Mouse (Mus musculus): ENCODE data around the gene Rnf114. TPM values are rescaled to one million over a fixed set of nuclear protein-coding genes. Genes with fewer than 3 reads are reported as not detected.

Gene Rnf114
- polyA plus RNA-seq, 2 experiments = 23.9 to 25.8 TPM

DNA sequence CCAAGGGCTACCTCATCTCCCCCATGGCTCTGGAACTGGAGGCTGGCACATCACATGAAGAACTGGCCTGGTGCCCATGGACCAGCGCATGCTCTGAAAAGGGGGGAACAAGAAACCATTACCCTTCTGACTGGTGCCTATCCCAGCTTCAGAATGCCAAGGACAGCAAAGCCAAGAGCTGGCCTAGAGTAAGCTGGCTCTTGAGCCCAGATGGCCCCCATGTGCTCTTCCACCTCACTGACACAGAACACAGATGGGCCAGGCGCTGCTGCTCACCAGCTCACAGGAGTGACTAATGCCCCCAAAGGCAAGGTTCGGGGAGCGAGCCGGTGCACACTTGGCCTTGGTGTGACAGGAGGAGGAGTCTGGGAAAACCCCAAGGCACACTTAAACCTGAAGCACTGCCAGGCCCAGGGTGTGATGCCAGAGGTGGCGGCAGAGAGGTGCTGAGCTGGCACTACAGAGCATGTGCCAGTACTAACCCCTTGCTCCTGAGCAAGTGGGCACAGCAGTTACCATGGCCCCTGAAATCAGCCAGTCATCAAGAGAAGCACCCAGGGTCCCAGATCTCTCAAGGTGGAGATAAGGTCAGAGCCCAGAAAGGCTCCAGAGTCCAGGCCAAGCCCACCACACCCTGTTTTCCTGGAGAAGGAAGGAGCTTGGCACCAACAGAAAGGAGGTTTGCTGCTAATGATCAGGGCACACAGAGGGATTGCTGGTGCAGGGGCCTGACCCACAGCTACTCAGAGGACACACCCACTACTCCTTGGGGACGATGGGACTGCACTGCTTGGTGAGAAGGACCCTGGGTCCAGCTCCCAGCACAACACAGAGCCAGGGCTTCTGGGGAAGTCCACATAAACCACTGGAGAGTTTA, 6.7 kb upstream of the Rnf114 start:
- ATAC-seq (ENCODE audit: insufficient read depth) (no peak), DNase-seq (ENCODE audit: low read depth in 3 of 3, low spot score in 3 of 3) (no peak)
- H3K9ac ChIP-seq (replicated peaks) = no peak overlapping the region
- no peak overlapping the region for H3K4me2 ChIP-seq (ENCODE audit: low read depth)
- H3K27ac ChIP-seq = no peak overlapping the region
- H3K36me3 ChIP-seq (replicated peaks; ENCODE audit: control insufficient read depth, insufficient read depth, low read depth) = peaks cover 21% of the 10 kb centered on the region
- no peaks in the 10 kb centered on the region for H3K27me3 ChIP-seq (ENCODE audit: control insufficient read depth, insufficient read depth, low read length)
- 76% methylated on average over 7 of the region's 7 CpGs for WGBS (ENCODE audit: insufficient replicate concordance)
- TF ChIP-seq CTCF (IDR thresholded peaks at IDR 0.05; ENCODE audit: low read depth) (no peak), EP300 (IDR thresholded peaks at IDR 0.05; ENCODE audit: low read depth) (no peak)
- no peaks in the 10 kb centered on the region for H3K9me3 ChIP-seq (ENCODE audit: control insufficient read depth, low read length)
- no peaks in the 10 kb centered on the region for H3K4me1 ChIP-seq (replicated peaks; ENCODE audit: control insufficient read depth in 2 of 2, insufficient read depth in 2 of 2, low read length in 1 of 2)
- no peak overlapping the region for H3K4me3 ChIP-seq (ENCODE audit: insufficient read depth in 1 of 2, low read depth in 2 of 2, low read length in 2 of 2)

DNA sequence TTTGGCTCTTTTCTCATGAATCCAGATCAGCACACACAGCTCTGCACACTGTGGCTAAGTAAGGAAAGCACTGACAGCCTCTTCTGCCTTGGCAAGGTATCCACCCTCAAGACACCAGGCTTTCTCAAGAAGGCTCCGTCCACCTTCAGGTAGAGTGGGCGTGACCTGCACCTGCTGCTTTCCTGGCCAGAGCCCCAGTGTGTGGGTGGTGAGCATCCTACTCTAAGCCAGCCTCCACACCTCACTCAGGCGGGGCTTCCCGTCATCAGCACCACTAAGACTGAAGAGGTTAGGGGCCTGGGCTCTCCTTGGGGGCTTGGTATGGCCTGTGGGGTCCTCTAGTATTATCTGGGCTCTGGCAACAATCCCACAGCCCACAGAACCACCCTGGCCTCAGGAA, 5.9 kb upstream of the Rnf114 start:
- Histone ChIP-seq H3K9me3 (ENCODE audit: control insufficient read depth, low read length) (no peaks in the 10 kb centered on the region), H3K27me3 (ENCODE audit: control insufficient read depth, insufficient read depth, low read length) (no peaks in the 10 kb centered on the region), H3K36me3 (replicated peaks; ENCODE audit: control insufficient read depth, insufficient read depth, low read depth) (peaks cover 21% of the 10 kb centered on the region), H3K4me3 (ENCODE audit: insufficient read depth in 1 of 2, low read depth in 2 of 2, low read length in 2 of 2) (no peak overlapping the region), H3K4me1 (replicated peaks; ENCODE audit: control insufficient read depth in 2 of 2, insufficient read depth in 2 of 2, low read length in 1 of 2) (peaks cover 6 to 7% of the 10 kb centered on the region in 2 experiments), H3K9ac (replicated peaks) (no peak overlapping the region), H3K4me2 (ENCODE audit: low read depth) (no peak overlapping the region), H3K27ac (no peak overlapping the region)
- ATAC-seq (ENCODE audit: insufficient read depth) (no peak), DNase-seq (ENCODE audit: low read depth in 3 of 3, low spot score in 3 of 3) (no peak)
- TF ChIP-seq EP300 (IDR thresholded peaks at IDR 0.05; ENCODE audit: low read depth) (no peak), CTCF (IDR thresholded peaks at IDR 0.05; ENCODE audit: low read depth) (no peak)
- 80% methylated on average over 4 of the region's 4 CpGs for WGBS (ENCODE audit: insufficient replicate concordance)

DNA sequence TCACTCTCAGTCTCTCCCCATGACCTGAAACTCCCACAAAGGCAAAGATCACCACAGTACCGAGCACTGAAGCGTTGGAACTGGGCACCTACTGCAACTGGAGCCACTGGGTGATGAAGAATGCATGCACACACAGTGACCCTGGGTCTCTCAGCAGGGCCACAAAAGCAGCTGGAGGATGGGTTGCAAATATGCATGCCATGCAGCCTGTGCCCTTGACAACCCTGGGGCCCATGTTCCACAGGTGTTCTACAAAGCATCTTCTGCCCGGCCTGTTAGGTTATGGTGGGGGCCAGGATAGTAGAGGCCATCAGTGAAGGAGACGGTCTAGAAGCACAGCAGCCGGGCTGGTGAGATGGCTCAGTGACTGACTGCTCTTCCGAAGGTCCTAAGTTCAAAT, 4.9 kb upstream of the Rnf114 start:
- no peak overlapping the region for H3K27ac ChIP-seq
- H3K9ac ChIP-seq (replicated peaks) = no peak overlapping the region
- peaks cover 18% of the 10 kb centered on the region for H3K36me3 ChIP-seq (replicated peaks; ENCODE audit: control insufficient read depth, insufficient read depth, low read depth)
- peaks cover 9 to 10% of the 10 kb centered on the region in 2 experiments for H3K4me1 ChIP-seq (replicated peaks; ENCODE audit: control insufficient read depth in 2 of 2, insufficient read depth in 2 of 2, low read length in 1 of 2)
- H3K27me3 ChIP-seq (ENCODE audit: control insufficient read depth, insufficient read depth, low read length) = no peaks in the 10 kb centered on the region
- no peak for ATAC-seq (ENCODE audit: insufficient read depth)
- H3K9me3 ChIP-seq (ENCODE audit: control insufficient read depth, low read length) = no peaks in the 10 kb centered on the region
- WGBS (ENCODE audit: insufficient replicate concordance) = 86% methylated on average over 6 of the region's 6 CpGs
- TF ChIP-seq CTCF (IDR thresholded peaks at IDR 0.05; ENCODE audit: low read depth) (no peak), EP300 (IDR thresholded peaks at IDR 0.05; ENCODE audit: low read depth) (no peak)
- no peak overlapping the region for H3K4me2 ChIP-seq (ENCODE audit: low read depth)
- no peak overlapping the region for H3K4me3 ChIP-seq (ENCODE audit: insufficient read depth in 1 of 2, low read depth in 2 of 2, low read length in 2 of 2)
- DNase-seq (ENCODE audit: low read depth in 3 of 3, low spot score in 3 of 3) = no peak

DNA sequence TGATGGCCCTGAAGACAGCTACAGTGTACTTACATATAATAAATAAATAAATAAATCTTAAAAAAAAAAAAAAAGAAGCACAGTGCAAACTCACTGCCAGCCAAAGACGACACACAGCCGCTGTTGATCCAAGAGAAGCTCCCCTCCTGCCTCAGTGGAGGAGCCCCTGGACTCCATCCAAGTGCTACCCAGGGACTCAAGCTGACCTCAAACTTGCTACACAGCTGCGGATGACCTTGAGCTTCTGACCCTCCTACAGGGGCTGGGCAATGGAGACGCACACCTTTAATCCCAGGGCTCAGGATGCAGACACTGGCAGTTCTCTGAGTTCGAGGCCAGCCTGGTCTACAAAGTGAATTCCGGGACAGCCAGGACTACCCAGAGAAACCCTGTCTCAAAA, 4.5 kb upstream of the Rnf114 start:
- Histone ChIP-seq H3K27me3 (ENCODE audit: control insufficient read depth, insufficient read depth, low read length) (no peaks in the 10 kb centered on the region), H3K9me3 (ENCODE audit: control insufficient read depth, low read length) (no peaks in the 10 kb centered on the region), H3K36me3 (replicated peaks; ENCODE audit: control insufficient read depth, insufficient read depth, low read depth) (peaks cover 13% of the 10 kb centered on the region), H3K9ac (replicated peaks) (no peak overlapping the region), H3K4me3 (ENCODE audit: insufficient read depth in 1 of 2, low read depth in 2 of 2, low read length in 2 of 2) (no peak overlapping the region), H3K4me1 (replicated peaks; ENCODE audit: control insufficient read depth in 2 of 2, insufficient read depth in 2 of 2, low read length in 1 of 2) (peaks cover 9 to 10% of the 10 kb centered on the region in 2 experiments), H3K27ac (no peak overlapping the region), H3K4me2 (ENCODE audit: low read depth) (no peak overlapping the region)
- TF ChIP-seq EP300 (IDR thresholded peaks at IDR 0.05; ENCODE audit: low read depth) (no peak), CTCF (IDR thresholded peaks at IDR 0.05; ENCODE audit: low read depth) (no peak)
- ATAC-seq (ENCODE audit: insufficient read depth) (no peak), DNase-seq (ENCODE audit: low read depth in 3 of 3, low spot score in 3 of 3) (no peak)
- 85% methylated on average over 6 of the region's 6 CpGs for WGBS (ENCODE audit: insufficient replicate concordance)

DNA sequence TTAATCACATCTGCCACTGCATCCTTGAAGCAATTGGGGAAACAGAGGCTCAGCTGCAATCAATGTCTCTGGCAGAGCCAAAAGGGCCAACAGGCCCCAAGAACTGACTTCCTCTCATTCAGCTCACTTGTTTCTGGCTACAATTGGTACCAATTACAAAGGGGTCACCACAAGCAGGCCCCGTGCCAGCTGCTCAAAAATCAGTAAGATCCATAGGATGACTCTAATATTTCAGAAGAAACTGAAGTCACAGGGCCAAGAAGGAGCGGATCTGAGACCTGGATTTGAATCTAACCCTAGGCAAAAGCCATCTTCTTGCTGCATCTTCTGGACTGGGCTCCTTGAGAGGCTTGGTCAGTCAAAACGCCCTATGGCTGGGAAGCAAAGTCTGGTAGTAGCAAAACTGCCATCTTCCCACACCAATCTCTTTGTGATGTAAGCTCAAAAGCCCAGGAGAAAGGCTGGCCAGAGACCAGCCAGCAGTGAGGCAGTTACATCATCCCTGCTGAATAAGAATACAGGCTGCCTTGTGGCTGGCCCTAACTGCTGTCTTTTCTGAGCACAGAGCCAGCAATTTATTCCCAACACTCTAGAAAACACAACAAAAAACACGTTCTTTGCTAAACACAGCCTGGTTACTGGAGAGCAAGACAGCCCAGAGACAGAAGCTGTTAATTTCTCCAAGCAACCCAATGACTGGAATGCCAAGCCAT, 1.5 kb upstream of the Rnf114 start:
- ATAC-seq (ENCODE audit: insufficient read depth) (no peak), DNase-seq (ENCODE audit: low read depth in 3 of 3, low spot score in 3 of 3) (no peak)
- H3K4me3 ChIP-seq (ENCODE audit: insufficient read depth in 1 of 2, low read depth in 2 of 2, low read length in 2 of 2) = peak overlapping the region in 1 of 2 experiments; percentile 83; a peak in 2 of 4 replicates
- H3K9me3 ChIP-seq (ENCODE audit: control insufficient read depth, low read length) = no peaks in the 10 kb centered on the region
- H3K4me2 ChIP-seq (ENCODE audit: low read depth) = peak overlapping the region; percentile 75
- H3K4me1 ChIP-seq (replicated peaks; ENCODE audit: control insufficient read depth in 2 of 2, insufficient read depth in 2 of 2, low read length in 1 of 2) = peaks cover 14 to 16% of the 10 kb centered on the region in 2 experiments
- no peaks in the 10 kb centered on the region for H3K36me3 ChIP-seq (replicated peaks; ENCODE audit: control insufficient read depth, insufficient read depth, low read depth)
- peak overlapping the region; percentile 92 for H3K9ac ChIP-seq (replicated peaks)
- WGBS (ENCODE audit: insufficient replicate concordance) = 64% methylated on average over 4 of the region's 4 CpGs
- H3K27me3 ChIP-seq (ENCODE audit: control insufficient read depth, insufficient read depth, low read length) = no peaks in the 10 kb centered on the region
- TF ChIP-seq EP300 (IDR thresholded peaks at IDR 0.05; ENCODE audit: low read depth) = no peak
- TF ChIP-seq CTCF (IDR thresholded peaks at IDR 0.05; ENCODE audit: low read depth) = no peak
- H3K27ac ChIP-seq = no peak overlapping the region
